Mouse (Mus musculus) CH12.LX (cell line): ENCODE results near the gene Vrk3.

Source experiments
- CHD1 ChIP-seq: IDR thresholded peaks from 2 replicates; pipeline ENCODE4 v1.6.1; 2012; ENCODE audit warnings: low read depth, low read length, improper control_type of control experiment, inconsistent platforms
- CTCF ChIP-seq, 2 experiments: IDR thresholded peaks in 1 of 2; conservative IDR thresholded peaks in 1 of 2; 2 replicates each; pipeline ENCODE4 v1.5.1; 2011 to 2012; ENCODE audit warnings: low read depth in 2 of 2, low read length in 2 of 2, improper control_type of control experiment in 1 of 2, inconsistent platforms in 1 of 2, mild to moderate bottlenecking in 1 of 2, moderate library complexity in 1 of 2
- EP300 ChIP-seq: IDR thresholded peaks from 2 replicates; pipeline ENCODE4 v1.6.1; 2011; ENCODE audit warnings: low read length, improper control_type of control experiment
- KAT2A ChIP-seq: IDR thresholded peaks from 2 replicates; pipeline ENCODE4 v1.6.1; 2012; ENCODE audit warnings: low read length, improper control_type of control experiment, inconsistent platforms; ENCODE audit not compliant: insufficient replicate concordance
- MXI1 ChIP-seq: IDR thresholded peaks from 2 replicates; pipeline ENCODE4 v1.6.1; 2011; ENCODE audit warnings: mild to moderate bottlenecking, low read depth, low read length, improper control_type of control experiment
- MYC ChIP-seq: IDR thresholded peaks from 2 replicates; pipeline ENCODE4 v1.6.1; 2011; ENCODE audit warnings: low read depth, mild to moderate bottlenecking, improper control_type of control experiment, low read length
- POLR2AphosphoS2 ChIP-seq: IDR thresholded peaks from 2 replicates; pipeline ENCODE4 v1.6.1; 2011; ENCODE audit warnings: low read depth, low read length, improper control_type of control experiment
- SIN3A ChIP-seq: IDR thresholded peaks from 2 replicates; pipeline ENCODE4 v1.6.1; 2012; ENCODE audit warnings: low read length, improper control_type of control experiment, inconsistent platforms
- TBP ChIP-seq: conservative IDR thresholded peaks from 2 replicates; pipeline ENCODE4 v1.6.1; 2011; ENCODE audit warnings: low read depth, low read length, improper control_type of control experiment
- USF1 ChIP-seq: IDR thresholded peaks from 2 replicates; pipeline ENCODE4 v1.6.1; 2014; ENCODE audit warnings: low read depth, mild to moderate bottlenecking, inconsistent platforms, low read length, improper control_type of control experiment
- ZNF384 ChIP-seq: IDR thresholded peaks from 2 replicates; pipeline ENCODE4 v1.6.1; 2012; ENCODE audit warnings: low read depth, low read length, improper control_type of control experiment, inconsistent platforms

DNA sequence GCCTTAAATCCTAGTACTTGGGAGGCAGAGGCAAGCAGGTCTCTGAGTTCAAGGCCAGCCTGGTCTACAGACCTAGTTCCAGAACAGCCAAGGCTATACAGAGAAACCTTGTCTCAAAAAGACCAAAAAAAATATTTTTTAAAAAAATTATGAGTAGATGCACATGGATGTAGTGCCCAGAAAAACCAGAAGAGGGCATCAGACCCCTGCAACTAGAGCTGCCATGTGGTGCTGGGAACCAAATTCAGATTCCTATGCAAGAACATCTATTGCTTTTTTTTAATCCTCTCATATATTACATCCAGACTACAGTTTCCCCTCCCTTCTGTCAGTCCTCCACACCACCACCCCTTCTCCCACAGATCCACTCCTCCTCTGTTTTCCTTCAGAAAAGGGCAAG, 41.9 kb upstream of the Vrk3 start:
- TF ChIP-seq POLR2AphosphoS2 (no peak), EP300 (no peak), CTCF (conservative IDR thresholded peaks at IDR 0.05 in 1 of 2, IDR thresholded peaks at IDR 0.05 in 1 of 2; ENCODE audit: low read depth in 2 of 2, low read length in 2 of 2) (peak in 1 of 2 experiments; percentile 37; a peak in 2 of 4 replicates), CHD1 (no peak), ZNF384 (peak; percentile 40; the same call in 1 of the 2 replicates), SIN3A (no peak), MXI1 (no peak), MYC (no peak), TBP (no peak), USF1 (no peak), KAT2A (no peak)
